Mouse (Mus musculus) ES-CJ7 (cell line): ENCODE measurements at regions not wholly inside any gene's neighbourhood (a gene's known extent, or its start where the extent isn't known, plus 50 kb on each side); places are given as distances from the start of the nearest gene placed in this dataset.
"Not testable (repeated sequence)": the region's sequence is repeated elsewhere in the genome, so short reads cannot be mapped to it uniquely, and the experiment has no call there.

Experiments
- DNase-seq: peaks from one replicate; pipeline ENCODE4 v3.0.0; 2011; ENCODE audit warnings: low read depth, low spot score

DNA sequence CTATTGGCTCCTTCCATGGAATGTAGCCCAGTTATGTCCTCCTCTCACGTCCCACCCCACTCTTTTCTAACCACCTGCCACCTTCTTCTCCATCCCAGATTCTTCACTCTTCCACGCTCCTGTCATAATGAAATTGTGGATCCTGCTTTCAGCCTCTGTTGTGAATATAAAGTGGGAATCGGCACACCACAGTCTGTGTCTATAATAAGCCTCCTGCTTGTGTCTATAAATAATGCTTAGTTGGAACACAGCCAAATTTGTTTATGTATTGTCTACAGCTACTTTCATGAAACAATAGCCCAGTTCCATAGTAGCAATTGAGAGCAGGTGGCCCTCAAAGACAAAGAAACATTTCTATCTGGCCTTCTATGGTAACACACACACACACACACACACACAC is 137.5 kb upstream of the Rps6ka3 start:
- DNase-seq, result no peak

DNA sequence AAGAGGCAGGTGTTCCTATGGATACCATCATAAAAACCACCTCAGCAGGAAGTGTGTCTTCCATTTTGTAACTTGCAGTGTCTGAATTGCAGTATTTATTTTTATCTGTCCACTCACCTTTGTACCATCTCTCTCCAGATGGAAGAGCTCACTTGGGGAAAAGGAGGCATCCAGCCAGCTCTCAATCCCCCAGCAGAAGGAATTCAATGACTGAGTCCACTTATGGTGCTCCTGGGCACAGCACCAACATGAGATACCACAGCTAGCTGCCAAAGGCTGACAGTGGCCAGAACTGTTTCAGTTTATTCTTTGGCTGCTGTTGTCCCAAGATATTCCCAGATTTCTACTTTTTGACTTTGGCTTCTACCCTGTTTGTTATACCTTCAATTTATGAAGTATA is 136.6 kb upstream of the Rps6ka3 start:
- no peak for DNase-seq

DNA sequence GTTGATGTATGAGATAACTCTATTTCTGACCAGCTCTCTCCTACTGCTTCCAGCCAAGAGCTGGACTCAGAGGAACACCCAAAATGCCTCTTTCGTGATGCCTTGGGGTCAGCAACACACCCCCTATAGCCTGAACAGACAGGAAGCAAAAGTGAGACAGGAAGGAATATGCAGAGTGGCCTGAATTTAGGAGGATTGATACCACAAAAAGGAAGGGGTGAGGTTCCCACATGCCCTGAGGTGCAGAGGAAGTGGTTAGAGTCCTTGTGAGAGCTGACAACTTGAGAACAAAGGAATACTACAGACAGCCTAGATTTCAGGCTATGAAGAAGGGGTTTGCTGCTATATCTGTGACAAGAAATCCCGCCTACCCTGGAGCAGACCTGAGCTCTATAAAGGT is 129.6 kb upstream of the Rps6ka3 start:
- DNase-seq, result no peak

DNA sequence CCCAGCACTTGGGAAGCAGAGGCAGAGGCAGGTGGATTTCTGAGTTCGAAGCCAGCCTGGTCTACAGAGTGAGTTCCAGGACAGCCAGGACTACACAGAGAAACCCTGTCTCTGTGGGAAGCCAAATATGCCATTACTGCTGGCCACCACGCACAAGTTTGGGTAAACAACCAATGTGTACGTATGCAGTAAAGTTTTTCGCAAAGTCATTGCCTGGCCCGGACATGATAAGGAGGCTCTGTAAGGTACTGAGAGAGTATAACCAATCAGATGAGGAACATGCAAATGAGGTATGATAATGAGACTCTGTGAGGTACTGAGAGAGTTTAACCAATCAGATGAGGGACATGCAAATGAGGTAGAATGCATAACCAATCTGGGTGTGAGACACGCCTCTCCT is 99.5 kb upstream of the Rps6ka3 start:
- DNase-seq, result not testable (repeated sequence)

DNA sequence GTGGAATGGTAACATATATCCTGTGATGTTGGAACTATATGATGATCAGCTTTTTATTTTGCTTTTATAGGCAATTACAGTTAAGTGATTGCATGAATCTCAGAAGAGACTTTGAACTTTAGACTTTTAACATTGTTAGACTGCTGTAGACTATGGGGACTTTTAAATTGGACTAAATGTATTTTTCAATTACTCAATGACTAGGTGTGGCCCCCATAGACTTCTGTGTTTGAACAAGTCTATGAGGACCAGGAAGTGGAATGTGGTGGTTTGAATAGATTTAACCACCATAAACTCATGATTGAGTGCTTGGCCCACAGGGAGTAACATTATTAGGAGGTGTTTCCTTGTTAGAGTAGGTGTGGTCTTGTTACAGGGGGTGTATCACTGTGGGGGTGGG is 93.9 kb upstream of the Rps6ka3 start:
- no peak for DNase-seq

DNA sequence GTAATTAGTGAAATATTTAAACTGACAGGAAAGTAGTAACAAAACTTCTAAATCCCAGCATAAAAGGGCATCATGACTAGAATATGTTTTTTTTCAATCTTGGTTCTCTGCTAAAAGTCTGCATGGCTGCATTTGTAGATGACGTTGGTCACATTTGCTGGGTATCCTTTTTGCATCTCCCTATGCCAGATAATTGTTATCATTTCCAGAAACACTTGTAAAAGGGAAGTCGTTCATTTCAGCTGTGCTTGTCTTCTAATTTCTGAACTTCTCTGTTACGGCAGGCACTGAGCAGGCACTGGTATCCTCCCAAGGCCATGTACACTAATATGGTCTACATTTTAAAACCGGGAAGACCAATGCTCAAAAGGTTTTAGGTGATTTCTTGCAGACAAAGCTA is 69.6 kb upstream of the Rps6ka3 start:
- no peak for DNase-seq

DNA sequence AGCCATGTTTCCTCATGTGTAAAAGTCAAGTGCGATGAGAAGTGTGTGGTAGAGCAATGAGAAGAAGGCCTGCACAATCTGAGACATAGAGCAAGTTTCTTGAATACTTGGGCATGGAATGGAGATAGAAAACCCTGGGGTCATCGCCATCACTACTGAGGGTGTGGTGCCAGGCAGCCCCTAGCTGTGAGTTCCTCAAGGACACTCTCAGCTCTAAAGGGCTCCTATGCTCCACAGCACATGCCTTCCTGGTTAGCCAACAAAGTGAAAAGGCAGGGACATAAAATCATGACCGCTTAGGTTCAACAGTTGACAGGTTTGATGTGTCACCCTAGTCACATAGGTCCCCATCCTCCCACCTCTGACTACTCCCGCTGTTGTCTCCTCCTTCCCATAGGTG is 66.8 kb upstream of the Rps6ka3 start:
- no peak for DNase-seq

DNA sequence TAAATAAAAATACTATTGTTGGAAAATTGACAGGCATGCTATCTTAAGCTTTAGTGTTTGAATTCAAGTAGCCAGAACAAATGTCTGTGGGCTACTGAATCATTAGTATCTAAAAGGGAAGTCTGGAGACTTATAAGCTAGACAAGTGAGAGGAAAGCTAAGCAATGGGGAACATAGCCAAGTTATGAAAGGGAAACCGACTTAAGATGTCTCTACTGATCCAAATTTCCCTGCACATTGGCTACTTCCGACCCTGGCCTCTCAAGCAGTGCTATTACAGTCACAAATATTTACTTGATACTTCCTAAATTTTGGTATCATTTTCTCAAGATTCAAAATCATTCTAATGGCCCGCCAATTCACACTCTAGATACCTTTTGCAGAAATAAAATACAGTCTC is 65.4 kb upstream of the Rps6ka3 start:
- no peak for DNase-seq

DNA sequence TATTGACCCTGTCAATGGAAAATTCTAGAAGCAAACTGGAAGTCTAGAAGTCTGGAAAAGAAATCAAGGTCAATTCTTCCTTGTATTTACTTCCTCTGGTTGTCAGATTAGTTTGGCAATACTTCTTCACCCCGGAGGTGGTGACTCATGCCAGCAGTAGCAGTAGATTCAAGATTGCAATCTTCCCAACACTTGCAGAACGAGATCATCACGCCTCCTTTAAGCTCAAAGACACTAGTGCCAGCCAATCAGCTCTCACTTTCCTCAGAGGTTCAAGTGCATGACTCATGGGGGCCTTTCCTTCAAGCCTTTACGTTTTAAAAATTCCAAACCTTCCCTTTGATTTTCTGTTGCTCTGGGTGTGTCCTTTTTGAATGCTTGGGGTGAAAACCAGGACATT is 64.9 kb upstream of the Rps6ka3 start:
- no peak for DNase-seq

DNA sequence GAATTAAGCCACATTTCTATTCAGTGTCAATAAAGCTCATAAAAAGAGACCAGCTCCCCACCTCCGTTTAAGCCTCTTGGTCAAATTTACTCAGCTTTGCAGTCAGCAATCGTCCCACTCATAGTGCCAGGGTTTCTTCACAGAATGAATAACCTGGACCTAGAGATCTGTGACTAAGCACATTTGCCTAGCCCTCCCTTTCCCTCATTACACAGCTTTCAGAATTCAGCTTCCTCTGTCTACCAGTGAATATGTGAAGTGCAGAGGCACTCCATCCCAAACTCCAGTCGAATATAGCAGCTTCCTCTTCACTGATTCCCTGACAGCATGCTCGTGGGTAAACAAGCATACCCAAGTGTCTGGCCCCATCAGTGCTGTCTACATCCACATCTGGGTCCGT is 54.3 kb upstream of the Rps6ka3 start:
- no peak for DNase-seq

DNA sequence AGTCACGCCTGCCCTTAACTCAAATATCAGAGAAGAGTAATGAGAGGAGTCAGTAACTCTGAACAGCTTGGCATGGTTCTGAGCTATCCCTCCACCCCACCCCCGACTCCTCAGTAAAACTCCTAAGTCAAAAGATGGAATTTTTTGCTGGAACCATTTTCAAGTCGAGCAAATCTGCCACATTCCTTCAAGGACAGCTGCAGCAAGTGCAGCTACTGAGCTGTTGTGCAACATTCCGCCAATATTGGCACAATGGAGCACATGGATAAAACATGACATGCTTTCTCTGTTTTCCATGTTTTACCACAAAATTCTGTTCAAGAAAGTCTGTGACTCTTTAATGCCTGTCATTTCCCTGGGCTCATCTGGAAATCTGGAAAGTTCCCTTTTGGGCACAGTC is 53.1 kb upstream of the Rps6ka3 start:
- no peak for DNase-seq

DNA sequence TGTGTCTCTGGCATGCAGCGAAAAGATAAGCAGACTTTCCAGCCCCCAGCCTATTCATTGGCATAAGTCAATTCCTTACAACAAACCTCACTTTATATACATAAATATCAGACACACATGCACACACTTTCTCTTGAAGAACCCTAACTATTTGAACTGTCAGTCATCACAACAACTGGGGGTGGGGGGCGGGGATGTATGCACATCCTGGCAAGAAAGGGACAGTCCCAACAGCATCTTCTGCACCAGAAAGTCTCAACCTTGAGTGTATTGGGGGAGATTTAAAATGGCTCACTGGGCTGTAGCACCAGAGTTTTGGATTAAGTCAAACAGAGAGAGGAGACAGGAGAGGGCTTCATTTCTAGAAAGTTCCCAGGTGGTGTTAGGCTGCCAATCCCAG is 50.4 kb upstream of the Rps6ka3 start:
- no peak for DNase-seq
